Mouse (Mus musculus): ENCODE results near the gene Sh3glb2.

DNA sequence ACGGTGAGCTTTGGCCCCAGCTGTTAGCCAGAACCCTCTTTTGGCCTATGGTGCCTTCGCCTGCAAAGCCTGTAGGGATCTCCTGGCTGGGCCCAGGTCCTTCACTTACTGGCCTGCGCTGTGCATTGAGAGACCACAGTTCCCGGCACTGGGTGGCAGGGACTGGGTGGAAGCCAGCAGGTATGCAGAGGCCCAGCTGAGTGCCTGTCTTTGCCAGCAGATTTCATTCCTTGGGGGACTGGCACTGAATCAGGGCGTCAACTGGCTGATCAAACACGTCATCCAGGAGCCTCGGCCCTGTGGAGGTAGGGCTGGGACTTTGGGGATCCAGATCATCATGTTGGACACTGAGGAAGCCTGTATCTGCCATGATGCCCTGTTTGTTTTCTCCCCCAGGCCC lies 36.6 kb upstream of the Sh3glb2 start:
- TF ChIP-seq POLR2A (IDR thresholded peaks at IDR 0.05; ENCODE audit: control insufficient read depth, low read depth, low read length) (no peak), CTCF (IDR thresholded peaks at IDR 0.05; ENCODE audit: control insufficient read depth, insufficient read depth, insufficient replicate concordance, low read depth, low read length) (no peak)
